Mouse (Mus musculus): ENCODE results near the gene Klhl2. TPM values are rescaled to one million over a fixed set of nuclear protein-coding genes. Genes with fewer than 3 reads are reported as not detected.

Klhl2 gene
- polyA plus RNA-seq, 1 experiment from 2014 or later = 28.7 TPM

DNA sequence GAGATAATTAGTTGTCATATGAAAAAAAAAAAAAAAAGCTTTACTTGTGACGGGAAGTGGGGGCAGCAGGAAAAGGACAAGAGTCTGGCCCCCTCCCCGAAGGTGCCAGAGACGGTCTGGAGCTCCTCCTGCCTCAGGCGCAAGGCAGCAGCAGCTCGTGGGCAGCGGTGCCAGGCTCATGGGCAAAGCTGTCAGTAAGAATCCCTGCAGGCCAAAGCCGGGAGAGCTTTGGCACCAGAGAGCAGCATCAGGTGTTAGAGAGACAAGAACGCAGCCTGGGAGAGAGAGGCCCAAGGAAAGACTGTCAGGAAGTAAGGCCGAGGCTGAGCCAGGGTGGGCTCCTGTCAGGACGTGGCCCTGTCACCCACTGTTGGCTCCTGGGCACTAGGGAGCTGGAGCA lies 22.5 kb downstream of the Klhl2 start:
- ATAC-seq (ENCODE audit: low FRiP score) = no peak
- H3K4me2 ChIP-seq (replicated peaks) = no peak overlapping the region
- 0 out of 2 replicates have a peak, but pooled peaks cover 3% of the 10 kb centered on the region for H3K4me1 ChIP-seq
- no peaks in the 10 kb centered on the region for H3K27me3 ChIP-seq
- no peak overlapping the region for H3K27ac ChIP-seq
- H3K9ac ChIP-seq = no peak overlapping the region
- H3K9me3 ChIP-seq (replicated peaks) = no peaks in the 10 kb centered on the region
- H3K36me3 ChIP-seq = 0 out of 2 replicates have a peak, but pooled peaks cover 10% of the 10 kb centered on the region
- 93% methylated on average over 10 of the region's 10 CpGs for whole genome bisulfite sequencing
- no peak overlapping the region for H3K4me3 ChIP-seq

DNA sequence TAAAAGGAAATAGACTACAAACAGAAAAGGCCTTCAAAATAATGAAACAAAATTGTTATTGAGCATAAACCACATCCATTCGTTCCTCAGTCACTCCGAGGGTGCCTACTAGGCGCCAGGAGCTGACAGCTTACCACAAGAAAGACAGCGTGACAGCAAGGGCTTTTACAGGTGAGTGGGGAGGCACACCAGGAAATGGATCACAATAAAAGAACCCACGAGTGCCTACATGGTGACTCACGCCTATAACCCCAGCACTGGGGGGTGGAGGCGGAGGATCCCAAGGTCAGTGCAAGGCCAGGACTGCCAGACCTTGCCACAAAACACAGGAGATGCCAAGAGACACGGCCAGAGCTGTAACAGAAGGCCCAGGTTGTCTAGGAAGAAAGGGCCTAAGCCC lies 23.4 kb downstream of the Klhl2 start:
- 81% methylated on average over 8 of the region's 8 CpGs for WGBS
- Histone ChIP-seq H3K27me3 (no peaks in the 10 kb centered on the region), H3K9me3 (replicated peaks) (no peaks in the 10 kb centered on the region), H3K9ac (no peak overlapping the region), H3K4me2 (replicated peaks) (no peak overlapping the region), H3K36me3 (0 out of 2 replicates have a peak, but pooled peaks cover 10% of the 10 kb centered on the region), H3K4me1 (no peaks in the 10 kb centered on the region), H3K27ac (no peak overlapping the region), H3K4me3 (no peak overlapping the region)
- ATAC-seq (ENCODE audit: low FRiP score) = no peak

DNA sequence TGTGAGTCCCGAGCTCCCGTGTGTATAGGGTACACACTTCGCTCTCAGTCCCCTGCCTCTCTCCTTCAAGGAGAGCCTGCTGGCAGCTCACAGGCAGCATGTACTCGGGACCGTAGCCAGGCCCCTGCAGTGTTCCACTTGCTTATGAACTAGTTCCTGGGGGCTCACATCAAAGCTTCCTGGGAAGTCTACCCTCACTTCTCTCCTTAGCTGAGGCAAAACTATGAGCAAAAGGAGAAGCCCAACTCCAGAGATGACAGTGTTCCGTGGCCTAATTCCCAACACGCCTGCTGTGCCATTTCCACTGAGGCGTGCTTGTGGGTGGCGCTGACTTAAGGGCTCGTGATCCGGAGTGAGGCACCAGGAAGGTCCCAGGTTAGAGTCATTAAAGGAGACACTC lies 25.9 kb downstream of the Klhl2 start:
- 81% methylated on average over 11 of the region's 11 CpGs for WGBS
- Histone ChIP-seq H3K9ac (no peak overlapping the region), H3K4me1 (no peaks in the 10 kb centered on the region), H3K4me2 (replicated peaks) (no peak overlapping the region), H3K27me3 (no peaks in the 10 kb centered on the region), H3K9me3 (replicated peaks) (no peaks in the 10 kb centered on the region), H3K36me3 (peaks cover 9% of the 10 kb centered on the region; the same call in 1 of the 2 replicates), H3K27ac (no peak overlapping the region), H3K4me3 (no peak overlapping the region)
- ATAC-seq (ENCODE audit: low FRiP score) = no peak

DNA sequence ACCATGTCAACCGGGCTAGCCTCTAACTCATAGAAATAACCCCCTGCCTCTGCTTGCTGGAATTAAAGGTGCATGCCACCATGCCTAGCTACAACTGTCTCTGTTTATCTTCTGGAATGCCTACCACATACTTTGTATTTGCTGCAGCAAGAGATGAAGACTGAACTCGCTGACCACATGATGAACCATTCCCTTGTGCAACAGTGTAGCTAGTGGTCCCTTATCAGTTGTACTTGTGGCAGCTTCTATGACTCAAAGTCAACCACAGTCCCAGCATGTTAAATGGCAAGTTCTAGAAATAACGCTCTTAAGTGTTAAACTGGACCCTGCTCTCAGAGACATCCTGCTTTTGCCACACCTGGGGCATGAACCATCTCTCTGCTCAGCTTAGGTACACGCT lies 28.9 kb downstream of the Klhl2 start:
- Histone ChIP-seq H3K4me1 (no peaks in the 10 kb centered on the region), H3K36me3 (peaks cover 6% of the 10 kb centered on the region; the same call in 1 of the 2 replicates), H3K27ac (no peak overlapping the region), H3K9me3 (replicated peaks) (no peaks in the 10 kb centered on the region), H3K27me3 (no peaks in the 10 kb centered on the region), H3K4me3 (no peak overlapping the region), H3K9ac (no peak overlapping the region), H3K4me2 (replicated peaks) (no peak overlapping the region)
- ATAC-seq (ENCODE audit: low FRiP score) = no peak
- WGBS = 95% methylated on average over 4 of the region's 4 CpGs

DNA sequence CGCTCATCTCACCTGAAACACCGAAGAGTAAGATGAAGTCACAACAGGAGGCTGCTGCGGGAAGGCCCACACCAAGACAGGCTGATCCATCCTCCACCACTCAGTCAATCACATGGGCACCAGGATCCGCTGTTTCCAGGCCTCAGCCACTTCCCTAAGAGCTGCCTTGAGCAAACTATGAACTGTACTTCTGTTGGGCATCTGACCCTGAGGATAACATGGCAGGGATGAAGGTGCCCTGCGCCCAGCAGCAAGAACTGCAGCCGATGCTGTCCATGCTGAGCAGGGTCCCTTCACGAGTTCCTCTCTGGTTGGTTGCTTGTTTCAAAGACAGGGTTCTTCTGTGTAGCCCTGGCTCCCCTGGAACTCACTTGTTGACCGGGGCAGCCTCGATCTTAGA lies 38.0 kb downstream of the Klhl2 start:
- Histone ChIP-seq H3K9ac (no peak overlapping the region), H3K4me1 (no peaks in the 10 kb centered on the region), H3K36me3 (peaks cover 12% of the 10 kb centered on the region), H3K4me3 (no peak overlapping the region), H3K27me3 (no peaks in the 10 kb centered on the region), H3K4me2 (replicated peaks) (no peak overlapping the region), H3K27ac (no peak overlapping the region), H3K9me3 (replicated peaks) (no peaks in the 10 kb centered on the region; the same call in 1 of the 2 replicates)
- ATAC-seq (ENCODE audit: low FRiP score) = no peak
- 97% methylated on average over 9 of the region's 9 CpGs for WGBS

DNA sequence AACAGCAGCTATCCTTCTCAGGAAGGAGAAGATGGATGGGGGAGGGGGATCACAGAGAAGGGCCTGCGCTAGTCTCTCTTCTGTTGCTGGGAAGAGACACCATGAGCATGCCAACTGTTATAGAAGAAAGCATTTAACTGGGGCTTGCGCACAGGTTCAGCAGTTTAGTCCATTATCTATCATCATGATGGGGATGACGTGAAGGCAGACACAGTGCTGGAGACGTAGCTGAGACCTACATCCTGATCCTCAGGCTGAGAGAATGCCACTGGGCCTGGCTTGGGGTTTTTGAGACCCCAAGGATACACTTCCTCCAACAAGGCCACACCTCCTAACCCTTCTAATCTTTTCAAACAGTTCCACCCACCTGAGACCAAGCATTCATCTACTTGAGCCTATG lies 38.7 kb downstream of the Klhl2 start:
- 0 out of 2 replicates have a peak, but pooled peaks have one; percentile 22 for ATAC-seq (ENCODE audit: low FRiP score)
- no peak overlapping the region for H3K4me3 ChIP-seq
- no peaks in the 10 kb centered on the region; the same call in 1 of the 2 replicates for H3K9me3 ChIP-seq (replicated peaks)
- H3K4me1 ChIP-seq = no peaks in the 10 kb centered on the region
- H3K27me3 ChIP-seq = no peaks in the 10 kb centered on the region
- peaks cover 12% of the 10 kb centered on the region for H3K36me3 ChIP-seq
- H3K27ac ChIP-seq = no peak overlapping the region
- no peak overlapping the region for H3K4me2 ChIP-seq (replicated peaks)
- 84% methylated on average over 4 of the region's 4 CpGs for WGBS
- H3K9ac ChIP-seq = no peak overlapping the region

DNA sequence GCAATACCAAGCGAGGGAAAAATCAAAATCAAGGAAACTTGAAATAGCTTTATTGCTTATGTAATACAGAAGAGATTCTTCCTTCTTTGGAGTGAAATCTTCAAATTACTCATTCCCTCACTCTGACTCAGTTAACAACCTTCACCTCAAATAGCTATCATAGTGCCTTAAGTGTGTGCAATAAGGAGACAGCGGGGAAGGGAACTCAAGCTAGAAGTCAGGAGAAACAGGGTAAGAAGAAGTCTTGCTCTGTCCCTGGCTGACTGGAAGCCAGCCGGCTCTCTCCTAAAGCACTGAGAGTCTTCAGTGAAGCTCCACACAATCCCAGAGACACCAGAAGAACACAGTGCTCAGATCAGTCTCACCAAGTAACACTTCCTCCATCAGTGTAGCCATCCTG lies 43.3 kb downstream of the Klhl2 start:
- ATAC-seq (ENCODE audit: low FRiP score) = no peak
- no peak overlapping the region for H3K4me2 ChIP-seq (replicated peaks)
- no peak overlapping the region for H3K9ac ChIP-seq
- H3K4me1 ChIP-seq = no peaks in the 10 kb centered on the region
- 94% methylated on average over 3 of the region's 3 CpGs for WGBS
- H3K9me3 ChIP-seq (replicated peaks) = no peaks in the 10 kb centered on the region; the same call in 1 of the 2 replicates
- peaks cover 7% of the 10 kb centered on the region for H3K36me3 ChIP-seq
- no peak overlapping the region for H3K27ac ChIP-seq
- no peaks in the 10 kb centered on the region for H3K27me3 ChIP-seq
- no peak overlapping the region for H3K4me3 ChIP-seq

DNA sequence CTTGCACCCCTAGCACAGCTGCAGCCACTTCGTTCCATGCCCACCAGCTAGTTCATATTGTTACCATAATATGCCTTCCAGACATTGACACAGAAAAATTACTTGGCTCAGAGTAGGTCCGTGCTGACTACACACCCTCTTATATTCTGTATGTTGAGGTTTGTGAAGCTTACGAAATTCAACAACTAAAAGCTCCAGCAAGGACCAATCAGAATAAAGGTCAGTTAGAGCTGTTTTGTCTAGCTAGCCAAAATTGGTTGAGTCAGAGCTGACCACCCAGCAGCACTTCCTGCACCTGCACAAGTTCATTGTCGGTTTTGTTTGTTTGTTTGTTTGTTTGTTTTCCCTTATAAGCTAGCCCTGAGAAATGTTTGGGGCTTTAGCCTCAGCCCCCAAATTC lies 44.8 kb downstream of the Klhl2 start:
- no peaks in the 10 kb centered on the region for H3K9me3 ChIP-seq (replicated peaks)
- H3K4me2 ChIP-seq (replicated peaks) = no peak overlapping the region
- no peak overlapping the region for H3K9ac ChIP-seq
- no peak overlapping the region for H3K27ac ChIP-seq
- no peak overlapping the region for H3K4me3 ChIP-seq
- 92% methylated on average over 4 of the region's 4 CpGs for WGBS
- no peaks in the 10 kb centered on the region for H3K36me3 ChIP-seq
- no peaks in the 10 kb centered on the region for H3K27me3 ChIP-seq
- no peaks in the 10 kb centered on the region for H3K4me1 ChIP-seq
- ATAC-seq (ENCODE audit: low FRiP score) = no peak

DNA sequence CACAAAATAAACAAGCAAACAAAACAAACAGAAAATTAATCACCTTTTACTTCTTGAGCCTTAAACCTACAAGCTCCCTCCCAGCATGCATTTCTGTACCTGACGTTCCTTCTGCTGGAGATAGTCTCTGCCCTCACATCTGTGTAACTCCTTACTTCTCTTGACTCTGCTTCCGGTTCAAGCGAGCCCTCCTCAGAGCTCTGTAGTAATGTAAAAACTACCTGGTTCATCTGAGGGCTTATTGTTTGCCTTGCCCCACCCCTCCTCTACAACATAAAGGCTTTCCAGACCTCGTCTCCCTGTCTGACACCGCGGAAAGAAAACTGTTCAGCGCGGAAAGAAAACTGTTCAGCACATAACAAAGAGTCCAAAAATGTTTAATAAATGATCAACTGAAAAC lies 50.5 kb downstream of the Klhl2 start:
- ATAC-seq (ENCODE audit: low FRiP score) = no peak
- 89% methylated on average over 8 of the region's 8 CpGs for WGBS
- no peaks in the 10 kb centered on the region for H3K9me3 ChIP-seq (replicated peaks)

DNA sequence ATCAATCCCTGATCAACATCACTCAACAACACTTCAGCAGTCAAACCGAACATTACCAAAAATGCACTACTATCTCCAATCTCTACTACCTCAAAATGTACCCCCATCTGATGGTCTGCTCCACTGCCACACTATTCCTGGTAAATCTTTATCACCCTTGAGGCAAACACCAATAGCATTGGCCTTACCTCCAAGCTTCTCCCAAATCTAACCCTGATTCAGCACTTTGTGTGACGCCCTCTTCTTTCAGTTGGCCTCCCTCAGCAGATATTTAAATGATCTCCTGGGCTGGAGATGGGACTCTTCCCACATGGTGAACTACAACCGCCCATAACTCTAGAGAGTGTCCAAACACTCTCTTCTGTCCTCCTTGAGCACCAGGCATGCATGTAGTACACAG lies 51.3 kb downstream of the Klhl2 start:
- ATAC-seq (ENCODE audit: low FRiP score) = no peak
- WGBS = 88% methylated on average over 3 of the region's 3 CpGs
- Histone ChIP-seq H3K4me1 (no peaks in the 10 kb centered on the region), H3K4me2 (replicated peaks) (no peak overlapping the region), H3K27ac (no peak overlapping the region), H3K9ac (no peak overlapping the region), H3K27me3 (no peaks in the 10 kb centered on the region), H3K36me3 (no peaks in the 10 kb centered on the region), H3K9me3 (replicated peaks) (no peaks in the 10 kb centered on the region), H3K4me3 (no peak overlapping the region)

More for the DNA sequence above, 50.5 kb downstream of the Klhl2 start:
- no peaks in the 10 kb centered on the region for H3K4me1 ChIP-seq
- no peaks in the 10 kb centered on the region for H3K36me3 ChIP-seq
- no peak overlapping the region for H3K4me2 ChIP-seq (replicated peaks)
- no peak overlapping the region for H3K4me3 ChIP-seq
- H3K9ac ChIP-seq = no peak overlapping the region
- no peaks in the 10 kb centered on the region for H3K27me3 ChIP-seq
- H3K27ac ChIP-seq = no peak overlapping the region

DNA sequence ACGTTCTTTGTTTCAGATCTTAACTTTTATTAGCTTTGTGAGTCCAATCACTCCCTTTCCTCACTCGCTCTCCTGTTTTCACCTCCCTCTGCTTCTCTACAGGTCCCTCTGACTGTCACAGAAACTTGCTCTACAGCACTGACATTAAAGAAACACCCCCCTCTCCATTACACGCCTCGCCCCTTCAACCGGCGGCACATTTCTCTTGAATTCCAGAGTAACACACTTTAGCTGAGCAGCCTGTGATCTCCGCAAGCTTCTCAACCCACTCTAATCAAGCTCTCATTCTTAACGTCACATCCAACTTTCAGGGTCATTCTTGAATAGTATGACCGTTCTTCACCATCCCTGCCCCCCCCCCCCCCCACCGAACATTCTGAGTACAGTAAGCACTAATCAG lies 52.1 kb downstream of the Klhl2 start:
- H3K9ac ChIP-seq = no peak overlapping the region
- no peak for ATAC-seq (ENCODE audit: low FRiP score)
- H3K4me3 ChIP-seq = no peak overlapping the region
- no peaks in the 10 kb centered on the region for H3K9me3 ChIP-seq (replicated peaks)
- 94% methylated on average over 10 of the region's 10 CpGs for WGBS
- H3K27me3 ChIP-seq = no peaks in the 10 kb centered on the region
- H3K4me1 ChIP-seq = no peaks in the 10 kb centered on the region; the same call in 1 of the 2 replicates
- no peak overlapping the region for H3K4me2 ChIP-seq (replicated peaks)
- H3K36me3 ChIP-seq = no peaks in the 10 kb centered on the region
- H3K27ac ChIP-seq = no peak overlapping the region

DNA sequence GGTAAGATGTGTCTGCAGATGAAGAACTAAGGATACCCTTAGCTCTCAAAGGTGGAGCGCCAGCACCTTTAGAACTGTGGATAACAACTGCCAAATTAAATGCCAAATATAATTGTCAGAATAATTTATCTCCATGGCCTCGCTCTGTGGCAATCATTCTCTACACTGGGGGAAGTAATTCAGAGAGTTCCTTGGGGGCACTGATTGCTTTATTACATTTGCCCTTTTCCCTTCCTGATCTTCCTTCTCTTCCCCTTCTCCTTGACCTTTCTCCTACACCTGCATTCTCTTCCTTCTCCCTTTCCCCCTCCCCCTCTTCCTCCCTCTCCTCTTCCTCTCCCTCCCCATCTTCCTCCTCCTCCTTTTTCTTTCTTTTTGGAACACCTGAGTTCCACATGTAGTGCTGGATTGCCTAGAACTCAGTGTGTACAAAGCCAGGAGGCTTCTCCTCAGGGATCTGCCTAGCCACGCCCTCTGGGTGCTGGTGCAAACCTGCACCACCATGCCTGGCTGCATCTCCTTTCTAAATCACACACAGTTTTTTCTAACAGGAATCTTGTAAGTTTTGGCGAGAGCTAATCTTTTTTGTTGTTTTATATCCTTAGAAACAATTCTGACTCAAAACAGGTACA lies 58.5 kb downstream of the Klhl2 start:
- Histone ChIP-seq H3K9me3 (replicated peaks) (no peaks in the 10 kb centered on the region), H3K27ac (no peak overlapping the region), H3K27me3 (no peaks in the 10 kb centered on the region), H3K4me3 (no peak overlapping the region), H3K36me3 (no peaks in the 10 kb centered on the region), H3K4me2 (replicated peaks) (no peak overlapping the region), H3K4me1 (no peaks in the 10 kb centered on the region; the same call in 1 of the 2 replicates), H3K9ac (no peak overlapping the region)
- no peak for ATAC-seq (ENCODE audit: low FRiP score)
- WGBS = 84% methylated on average over 4 of the region's 4 CpGs

DNA sequence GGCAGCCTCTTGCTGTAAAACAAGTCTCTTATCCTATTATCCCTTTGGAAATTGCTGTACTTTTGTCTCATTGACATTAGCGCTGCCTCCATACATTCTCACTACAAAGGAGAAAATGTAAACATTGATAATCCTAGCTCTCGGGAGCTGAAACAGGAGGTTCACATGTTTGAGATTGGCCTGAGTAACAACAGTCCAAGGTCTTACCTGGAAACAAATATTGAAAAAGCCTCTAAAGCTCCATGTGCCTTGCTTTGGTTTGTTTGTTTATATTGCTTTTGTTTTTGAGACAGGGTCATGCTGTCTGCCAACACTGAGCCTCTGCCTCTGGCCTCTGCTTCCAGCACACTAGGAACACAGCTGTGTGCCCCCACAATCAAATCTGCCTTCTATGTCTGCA lies 59.4 kb downstream of the Klhl2 start:
- Histone ChIP-seq H3K9ac (no peak overlapping the region), H3K9me3 (replicated peaks) (no peaks in the 10 kb centered on the region), H3K4me3 (no peak overlapping the region), H3K4me2 (replicated peaks) (no peak overlapping the region), H3K27me3 (no peaks in the 10 kb centered on the region), H3K36me3 (no peaks in the 10 kb centered on the region), H3K4me1 (no peaks in the 10 kb centered on the region; the same call in 1 of the 2 replicates), H3K27ac (no peak overlapping the region)
- WGBS = 78% methylated on average over 2 of the region's 2 CpGs
- ATAC-seq (ENCODE audit: low FRiP score) = no peak
